Mouse (Mus musculus): ENCODE results near the gene Epb41l1.

- no peak for TF ChIP-seq POLR2A (IDR thresholded peaks at IDR 0.05; ENCODE audit: extremely low read depth, insufficient read depth, low read length)
- TF ChIP-seq CTCF (IDR thresholded peaks at IDR 0.05; ENCODE audit: extremely low read depth, insufficient read depth, low read length) = no peak
Measured at GRCm38 (mm10) chr2:156456386-156457342, 36.0 kb downstream of the Epb41l1 start.

Data from cortical plate, adult 2 months (tissue).